Mouse (Mus musculus): ENCODE results near the gene D5Ertd577e. TPM values are rescaled to one million over a fixed set of nuclear protein-coding genes. Genes with fewer than 3 reads are reported as not detected.
"Not testable (repeated sequence)": the region's sequence is repeated elsewhere in the genome, so short reads cannot be mapped to it uniquely, and the experiment has no call there.

D5Ertd577e gene
- not detected in 2 replicates for polyA plus RNA-seq (2012; rRNA removed)

DNA sequence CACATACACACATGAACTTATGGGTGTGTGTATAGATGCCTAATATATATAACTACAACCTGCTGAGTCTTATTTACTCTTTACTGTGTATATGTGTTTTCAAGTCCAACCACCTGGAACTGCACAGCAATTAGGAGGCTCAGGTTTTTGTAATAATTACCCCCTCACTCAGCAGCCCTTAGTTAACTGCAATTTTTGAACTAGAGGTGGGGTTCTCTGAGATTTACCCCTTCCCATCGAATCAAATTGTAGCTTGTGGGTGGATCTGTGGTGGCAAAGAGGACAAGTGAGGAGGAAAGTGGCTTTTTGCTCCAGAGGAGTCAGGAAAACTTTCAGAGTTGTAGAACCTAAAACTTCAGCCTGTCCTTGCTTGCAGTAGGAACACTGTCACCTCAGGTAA lies at the start of gene D5Ertd577e:
Gene D5Ertd577e (plus strand): TSS at position 301 of the 400 bp plus-strand sequence.
- H3K27ac ChIP-seq (ENCODE audit: insufficient read depth, low read length); H3K4me1 ChIP-seq (ENCODE audit: control insufficient read depth, insufficient read depth, low read length); H3K4me3 ChIP-seq (ENCODE audit: insufficient read depth, low read length): not testable (repeated sequence)

DNA sequence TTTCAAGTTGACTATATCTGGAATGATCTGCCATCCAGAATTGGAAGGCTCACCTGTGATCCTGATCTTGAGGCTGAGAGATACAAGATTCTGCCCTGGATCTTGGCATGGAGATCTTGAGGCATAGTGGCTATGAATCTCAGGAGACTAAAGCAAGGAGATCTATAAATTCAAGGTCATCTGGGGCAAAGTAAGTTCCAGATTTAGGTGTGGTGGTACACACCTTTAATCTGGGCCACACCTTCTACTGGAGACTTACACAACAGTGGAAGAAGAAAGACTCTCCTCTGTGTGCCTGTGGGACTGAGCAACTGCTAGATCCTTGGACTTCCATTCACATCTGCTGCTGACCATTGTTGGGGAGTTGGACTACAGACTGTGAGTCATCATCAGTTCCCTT lies 53.9 kb downstream of the D5Ertd577e start, which contains the start of gene Gm3286:
Gene Gm3286 (plus strand): TSS at position 301 of the 400 bp plus-strand sequence.
- H3K4me1 ChIP-seq (ENCODE audit: control insufficient read depth, insufficient read depth, low read length); H3K27ac ChIP-seq (ENCODE audit: insufficient read depth, low read length); H3K4me3 ChIP-seq (ENCODE audit: insufficient read depth, low read length): not testable (repeated sequence)

Other genes starting within 250 kb of the D5Ertd577e start
- gene Gm10424, start 184.0 kb upstream of the D5Ertd577e start, polyA plus RNA-seq (2012; rRNA removed) = not detected in 2 replicates
- gene Gm3259, start 150.9 kb upstream of the D5Ertd577e start, polyA plus RNA-seq (2012; rRNA removed) = not detected in 2 replicates
- gene Gm3286, start 54.0 kb downstream of the D5Ertd577e start, polyA plus RNA-seq (2012; rRNA removed) = not detected in 2 replicates
- gene Gm7971, start 138.1 kb downstream of the D5Ertd577e start, polyA plus RNA-seq (2012; rRNA removed) = not detected in 2 replicates

Measured in cortical plate, adult 2 months (tissue).